Mouse (Mus musculus) liver, embryonic 11.5 days (tissue): ENCODE measurements around the gene Lrguk. TPM values are rescaled to one million over a fixed set of nuclear protein-coding genes. Genes with fewer than 3 reads are reported as not detected.

Experiments
- ATAC-seq: fragments of 200-750 bp; cut with Nextera tagmentation; replicated peaks from 2 replicates; pipeline ENCODE4 v1.8.0; 2017; ENCODE audit warnings: moderate number of reproducible peaks, mild to moderate bottlenecking, moderate TSS enrichment, moderate library complexity; ENCODE audit not compliant: low FRiP score
- DNase-seq: peaks from one replicate; pipeline ENCODE4 v3.0.0-alpha.2; 2017; ENCODE audit warnings: low spot score
- H3K27ac ChIP-seq: fragments of 300-500 bp; sonication (generic); 2 replicates; pipeline ENCODE4 v1.5.1; 2014; ENCODE audit warnings: mild to moderate bottlenecking, low read depth, low read length, control low read depth
- H3K27me3 ChIP-seq: fragments of 300-500 bp; sonication (generic); replicated peaks from 2 replicates; pipeline ENCODE4 v1.6.1; 2014; ENCODE audit warnings: low read length, mixed read lengths; ENCODE audit not compliant: control insufficient read depth, insufficient read depth
- H3K36me3 ChIP-seq: fragments of 300-500 bp; sonication (generic); 2 replicates; pipeline ENCODE4 v1.6.1; 2014; ENCODE audit warnings: mild to moderate bottlenecking, low read length, moderate library complexity, mixed read lengths; ENCODE audit not compliant: control insufficient read depth, insufficient read depth
- H3K4me1 ChIP-seq: fragments of 300-500 bp; sonication (generic); replicated peaks from 2 replicates; pipeline ENCODE4 v1.6.1; 2014; ENCODE audit warnings: low read length, mixed read lengths; ENCODE audit not compliant: control insufficient read depth, insufficient read depth
- H3K4me2 ChIP-seq: fragments of 300-500 bp; sonication (generic); 2 replicates; pipeline ENCODE4 v1.6.1; 2014; ENCODE audit warnings: mild to moderate bottlenecking, control low read depth, moderate library complexity
- H3K4me3 ChIP-seq: fragments of 300-500 bp; sonication (generic); 2 replicates; pipeline ENCODE4 v1.5.1; 2014; ENCODE audit warnings: low read depth, low read length, control low read depth
- H3K9ac ChIP-seq: fragments of 300-500 bp; sonication (generic); 2 replicates; pipeline ENCODE4 v1.6.1; 2014; ENCODE audit warnings: low read depth, low read length, control low read depth
- H3K9me3 ChIP-seq: fragments of 300-500 bp; sonication (generic); 2 replicates; pipeline ENCODE4 v1.6.1; 2016; ENCODE audit warnings: low read length, inconsistent platforms, mixed read lengths; ENCODE audit not compliant: control insufficient read depth
- WGBS: fragments of 180-500 bp; shearing (Covaris S2); extraction: QIAGEN DNeasy Blood & Tissue Kit; methylation state at CpG from one replicate; pipeline ENCODE4 v1.1.7; 2014; 5-methylcytosine and 5-hydroxymethylcytosine counted together
- polyA plus RNA-seq: library from polyadenylated mRNA; unstranded; fragments of >200 nt; fragmentation: Nextera tagmentation; extraction: Ambion mirVana; gene quantifications from 2 replicates; pipeline ENCODE4 v1.2.1, GENCODE M21; 2014

Lrguk gene
- polyA plus RNA-seq, 1 experiment from 2014 or later, result 0.67 TPM

- no peaks in the 10 kb centered on the region for H3K27me3 ChIP-seq
- H3K4me3 ChIP-seq, result no peak overlapping the region
- no peaks in the 10 kb centered on the region for H3K36me3 ChIP-seq
- H3K27ac ChIP-seq, result no peak overlapping the region
- H3K9me3 ChIP-seq, result no peaks in the 10 kb centered on the region
- 85% methylated on average over 5 of the region's 5 CpGs for WGBS
- ATAC-seq (no peak), DNase-seq (no peak)
- no peak overlapping the region for H3K4me2 ChIP-seq
- H3K9ac ChIP-seq, result no peak overlapping the region
- H3K4me1 ChIP-seq, result no peaks in the 10 kb centered on the region
These were observed 54.2 kb downstream of the Lrguk start for GRCm38 (mm10) chr6:34083471-34083870.

DNA sequence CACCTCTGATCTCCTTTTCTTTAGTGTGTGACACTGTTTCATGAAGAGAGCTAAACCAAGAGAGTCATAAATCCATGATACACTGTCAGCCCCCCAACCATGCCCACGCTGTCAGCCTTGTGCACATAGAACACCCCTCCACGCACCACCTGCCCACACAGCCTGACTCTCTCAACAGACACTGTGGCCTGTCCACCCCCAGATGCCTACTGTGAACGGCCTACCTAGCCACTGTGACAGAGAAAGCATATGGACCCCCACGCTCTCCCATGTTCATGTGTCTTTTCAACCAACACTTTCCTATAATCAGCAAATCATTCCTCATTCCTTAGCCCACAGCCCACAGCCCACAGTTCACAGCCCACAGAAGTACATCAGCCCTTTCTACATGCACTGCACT, 58.5 kb downstream of the Lrguk start:
- no peak for DNase-seq
- no peak overlapping the region for H3K9ac ChIP-seq
- H3K27ac ChIP-seq, result no peak overlapping the region
- H3K27me3 ChIP-seq, result no peaks in the 10 kb centered on the region
- H3K4me1 ChIP-seq, result no peaks in the 10 kb centered on the region
- no peak overlapping the region for H3K4me2 ChIP-seq
- H3K9me3 ChIP-seq, result no peaks in the 10 kb centered on the region
- WGBS, result 86% methylated on average over 4 of the region's 4 CpGs
- no peak overlapping the region for H3K4me3 ChIP-seq
- no peak for ATAC-seq
- H3K36me3 ChIP-seq, result no peaks in the 10 kb centered on the region

- ATAC-seq (no peak), DNase-seq (no peak)
- Histone ChIP-seq H3K4me1 (no peaks in the 10 kb centered on the region), H3K27me3 (no peaks in the 10 kb centered on the region), H3K4me3 (no peak overlapping the region), H3K9me3 (no peaks in the 10 kb centered on the region), H3K27ac (no peak overlapping the region), H3K36me3 (no peaks in the 10 kb centered on the region), H3K9ac (no peak overlapping the region), H3K4me2 (no peak overlapping the region)
- 81% methylated on average over 3 of the region's 3 CpGs for WGBS
These were observed 59.7 kb downstream of the Lrguk start for GRCm38 (mm10) chr6:34088986-34089385.

DNA sequence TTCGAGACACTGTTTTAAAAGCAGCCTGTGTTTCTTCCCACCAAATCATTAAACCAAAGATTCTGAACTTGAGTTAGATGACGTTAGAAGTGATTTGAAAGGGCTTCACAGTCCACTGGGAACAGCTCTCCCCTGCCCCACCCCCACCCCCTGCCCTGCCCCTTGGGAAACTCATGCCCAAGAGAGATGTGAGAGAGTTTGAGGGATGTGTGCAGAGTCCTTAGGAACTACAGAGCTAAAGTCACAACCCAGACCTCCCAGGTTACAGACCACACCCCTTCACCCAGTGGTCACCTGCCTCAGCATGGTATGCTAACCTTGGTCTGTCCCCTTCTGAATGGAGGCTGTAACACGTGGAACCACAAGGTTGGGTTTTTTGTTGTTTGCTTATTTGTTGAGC, 62.3 kb downstream of the Lrguk start:
- H3K4me3 ChIP-seq, result no peak overlapping the region
- no peaks in the 10 kb centered on the region for H3K36me3 ChIP-seq
- H3K27ac ChIP-seq, result no peak overlapping the region
- H3K27me3 ChIP-seq, result no peaks in the 10 kb centered on the region
- no peaks in the 10 kb centered on the region for H3K9me3 ChIP-seq
- no peaks in the 10 kb centered on the region for H3K4me1 ChIP-seq
- ATAC-seq (no peak), DNase-seq (no peak)
- H3K4me2 ChIP-seq, result no peak overlapping the region
- no peak overlapping the region for H3K9ac ChIP-seq
- WGBS, result 71% methylated on average over 3 of the region's 3 CpGs

GRCm38 (mm10) chr6:34096274-34096673, 67.0 kb downstream of the Lrguk start:
- Histone ChIP-seq H3K4me2 (no peak overlapping the region), H3K36me3 (no peaks in the 10 kb centered on the region), H3K4me1 (no peaks in the 10 kb centered on the region), H3K9ac (no peak overlapping the region), H3K9me3 (no peaks in the 10 kb centered on the region), H3K4me3 (no peak overlapping the region), H3K27ac (no peak overlapping the region), H3K27me3 (no peaks in the 10 kb centered on the region)
- DNase-seq (no peak), ATAC-seq (no peak)
- WGBS, result 69% methylated on average over 6 of the region's 6 CpGs

DNA sequence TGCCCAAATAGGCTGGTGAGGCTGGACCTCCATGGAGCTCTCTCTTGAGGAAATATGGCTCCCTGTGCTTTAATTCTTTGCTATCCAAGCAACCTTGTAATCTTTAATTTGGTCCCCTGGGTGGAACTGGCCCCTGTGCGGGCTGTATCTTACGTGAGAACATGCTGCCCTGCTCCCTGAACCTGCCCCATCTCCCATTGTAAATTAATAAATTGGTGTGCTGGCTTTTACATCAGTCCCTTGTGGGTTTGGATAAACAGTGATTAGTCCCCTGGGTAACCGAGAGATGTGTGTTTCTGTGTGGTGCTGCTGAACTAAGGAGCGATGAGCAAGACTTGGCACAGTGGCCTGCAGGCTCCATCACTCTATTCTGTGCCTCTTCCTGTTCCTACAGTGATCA, 67.7 kb downstream of the Lrguk start:
- DNase-seq, result no peak
- H3K27ac ChIP-seq, result no peak overlapping the region
- H3K9me3 ChIP-seq, result no peaks in the 10 kb centered on the region
- H3K9ac ChIP-seq, result no peak overlapping the region
- H3K27me3 ChIP-seq, result no peaks in the 10 kb centered on the region
- WGBS, result 83% methylated on average over 4 of the region's 4 CpGs
- no peak overlapping the region for H3K4me3 ChIP-seq
- H3K4me1 ChIP-seq, result no peaks in the 10 kb centered on the region
- H3K4me2 ChIP-seq, result no peak overlapping the region
- ATAC-seq, result no peak
- no peaks in the 10 kb centered on the region for H3K36me3 ChIP-seq

- no peak overlapping the region for H3K4me3 ChIP-seq
- no peaks in the 10 kb centered on the region for H3K4me1 ChIP-seq
- no peak for ATAC-seq
- no peak overlapping the region for H3K4me2 ChIP-seq
- DNase-seq, result no peak
- H3K27ac ChIP-seq, result no peak overlapping the region
- H3K9ac ChIP-seq, result no peak overlapping the region
- no peaks in the 10 kb centered on the region for H3K9me3 ChIP-seq
- 79% methylated on average over 6 of the region's 6 CpGs for WGBS
- H3K36me3 ChIP-seq, result no peaks in the 10 kb centered on the region
- no peaks in the 10 kb centered on the region for H3K27me3 ChIP-seq
These were observed 70.5 kb downstream of the Lrguk start for GRCm38 (mm10) chr6:34099725-34100124.

- Histone ChIP-seq H3K4me2 (no peak overlapping the region), H3K36me3 (no peaks in the 10 kb centered on the region), H3K27ac (no peak overlapping the region), H3K27me3 (no peaks in the 10 kb centered on the region), H3K9me3 (no peaks in the 10 kb centered on the region), H3K9ac (no peak overlapping the region), H3K4me3 (no peak overlapping the region), H3K4me1 (no peaks in the 10 kb centered on the region)
- DNase-seq (no peak), ATAC-seq (no peak)
- WGBS, result 79% methylated on average over 15 of the region's 15 CpGs
These were observed 72.5 kb downstream of the Lrguk start for GRCm38 (mm10) chr6:34101531-34102396.

DNA sequence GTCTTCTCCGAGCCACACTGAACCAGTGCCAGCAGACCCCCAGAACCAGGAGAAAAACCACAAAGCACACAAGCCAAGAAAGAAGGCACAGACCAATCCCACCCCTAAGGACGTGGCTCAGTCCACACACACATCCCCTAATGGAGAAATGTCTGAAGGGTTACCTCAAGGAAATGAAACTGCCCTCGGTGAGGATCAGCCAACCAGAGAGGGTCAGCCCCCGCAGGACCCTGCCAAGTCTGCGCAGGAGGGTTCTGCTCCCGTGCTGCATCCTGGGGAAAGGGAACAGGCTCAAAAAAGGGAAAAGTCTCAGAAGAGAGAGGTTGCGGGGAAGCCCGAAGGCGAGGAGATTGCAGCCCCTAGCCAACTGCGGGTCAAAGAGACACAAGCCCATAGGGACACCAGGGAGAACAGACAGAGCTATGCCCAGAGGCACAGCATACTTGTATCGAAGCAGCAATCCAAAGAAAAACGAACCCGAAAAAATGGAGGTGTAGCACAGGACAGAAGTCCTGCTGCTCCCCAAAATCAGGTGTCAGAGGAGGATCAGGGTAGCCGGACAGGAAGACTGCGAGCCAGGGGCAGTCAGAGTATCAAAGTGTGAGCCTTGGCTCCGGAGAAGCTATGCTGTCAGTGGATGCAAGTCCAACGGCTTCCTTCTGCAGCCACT, 74.1 kb downstream of the Lrguk start:
- WGBS, result 85% methylated on average over 17 of the region's 17 CpGs
- DNase-seq (no peak), ATAC-seq (no peak)
- H3K9me3 ChIP-seq, result no peaks in the 10 kb centered on the region
- H3K9ac ChIP-seq, result no peak overlapping the region
- no peaks in the 10 kb centered on the region for H3K36me3 ChIP-seq
- H3K4me3 ChIP-seq, result no peak overlapping the region
- H3K27ac ChIP-seq, result no peak overlapping the region
- H3K4me2 ChIP-seq, result no peak overlapping the region
- H3K27me3 ChIP-seq, result no peaks in the 10 kb centered on the region
- H3K4me1 ChIP-seq, result no peaks in the 10 kb centered on the region
